Mouse (Mus musculus) megakaryocyte-erythroid progenitor cell, adult 5-6 weeks (primary cell): Measurements from ENCODE around the gene Psme1. TPM values are rescaled to one million over a fixed set of nuclear protein-coding genes. Genes with fewer than 3 reads are reported as not detected.

ENCODE experiments used
- total RNA-seq, 2 experiments: library from RNA; stranded (forward) in 1 of 2; stranded (reverse) in 1 of 2; fragments of 200-1000, 215-1000 nt in 1 of 2; fragments of >200 nt in 1 of 2; fragmentation: Nextera tagmentation in 1 of 2; gene quantifications; 2 replicates each; pipeline ENCODE4 v1.2.3; 2014 to 2017

The Psme1 gene
- total RNA-seq, 2 experiments from 2014 or later: 300 to 359 TPM

Other genes with a start within 250 kb of the Psme1 start
Only the 30 nearest of the 31 such genes appear.
- gene Dhrs4, start 99.4 kb upstream of the Psme1 start, total RNA-seq (2014; fragmentation: Nextera tagmentation): 103 and 133 TPM in 2 replicates
- 128 and 189 TPM in 2 replicates for gene Dhrs4, start 99.4 kb upstream of the Psme1 start, total RNA-seq (2017)
- gene Carmil3, start 87.5 kb upstream of the Psme1 start, total RNA-seq (2014; fragmentation: Nextera tagmentation): 0.77 and 1.3 TPM in 2 replicates
- gene Carmil3, start 87.5 kb upstream of the Psme1 start, total RNA-seq (2017): 0.42 and 0.70 TPM in 2 replicates
- gene Cpne6, start 67.7 kb upstream of the Psme1 start, total RNA-seq (2014; fragmentation: Nextera tagmentation): not detected in 2 replicates
- gene Cpne6, start 67.7 kb upstream of the Psme1 start, total RNA-seq (2017): not detected in 2 replicates
- not detected in 2 replicates for gene Nrl, start 53.1 kb upstream of the Psme1 start, total RNA-seq (2014; fragmentation: Nextera tagmentation)
- gene Nrl, start 53.1 kb upstream of the Psme1 start, total RNA-seq (2017): not detected in 2 replicates
- 66.0 and 88.0 TPM in 2 replicates for gene Pck2, start 37.9 kb upstream of the Psme1 start, total RNA-seq (2014; fragmentation: Nextera tagmentation)
- gene Pck2, start 37.9 kb upstream of the Psme1 start, total RNA-seq (2017): 48.7 and 55.6 TPM in 2 replicates
- 41.6 and 45.9 TPM in 2 replicates for gene Dcaf11, start 18.1 kb upstream of the Psme1 start, total RNA-seq (2014; fragmentation: Nextera tagmentation)
- 48.3 and 115 TPM in 2 replicates for gene Dcaf11, start 18.1 kb upstream of the Psme1 start, total RNA-seq (2017)
- gene A730061H03Rik, start 17.7 kb upstream of the Psme1 start, total RNA-seq (2014; fragmentation: Nextera tagmentation): 2.7 TPM in 1 of 2 replicates, not detected in the other
- 14.8 TPM in 1 of 2 replicates, not detected in the other for gene A730061H03Rik, start 17.7 kb upstream of the Psme1 start, total RNA-seq (2017)
- not detected in 2 replicates for gene Fitm1, start 2.5 kb upstream of the Psme1 start, total RNA-seq (2014; fragmentation: Nextera tagmentation)
- gene Fitm1, start 2.5 kb upstream of the Psme1 start, total RNA-seq (2017): not detected in 2 replicates
- 37.3 and 44.8 TPM in 2 replicates for gene Emc9, start 7.2 kb downstream of the Psme1 start, total RNA-seq (2014; fragmentation: Nextera tagmentation)
- gene Emc9, start 7.2 kb downstream of the Psme1 start, total RNA-seq (2017): 22.7 and 26.7 TPM in 2 replicates
- 190 and 268 TPM in 2 replicates for gene Psme2, start 13.0 kb downstream of the Psme1 start, total RNA-seq (2014; fragmentation: Nextera tagmentation)
- 208 and 351 TPM in 2 replicates for gene Psme2, start 13.0 kb downstream of the Psme1 start, total RNA-seq (2017)
- gene Rnf31, start 13.6 kb downstream of the Psme1 start, total RNA-seq (2014; fragmentation: Nextera tagmentation): 35.8 and 47.0 TPM in 2 replicates
- gene Rnf31, start 13.6 kb downstream of the Psme1 start, total RNA-seq (2017): 23.8 and 46.4 TPM in 2 replicates
- gene Irf9, start 25.4 kb downstream of the Psme1 start, total RNA-seq (2014; fragmentation: Nextera tagmentation): 57.9 and 65.2 TPM in 2 replicates
- gene Irf9, start 25.4 kb downstream of the Psme1 start, total RNA-seq (2017): 41.6 and 41.7 TPM in 2 replicates
- gene Rec8, start 39.9 kb downstream of the Psme1 start, total RNA-seq (2014; fragmentation: Nextera tagmentation): 28.2 and 53.3 TPM in 2 replicates
- 16.0 and 27.6 TPM in 2 replicates for gene Rec8, start 39.9 kb downstream of the Psme1 start, total RNA-seq (2017)
- gene Ipo4, start 57.8 kb downstream of the Psme1 start, total RNA-seq (2014; fragmentation: Nextera tagmentation): 79.0 and 101 TPM in 2 replicates
- 21.2 and 26.9 TPM in 2 replicates for gene Ipo4, start 57.8 kb downstream of the Psme1 start, total RNA-seq (2017)
- 4.9 and 11.6 TPM in 2 replicates for gene Gm49378, start 59.8 kb downstream of the Psme1 start, total RNA-seq (2014; fragmentation: Nextera tagmentation)
- gene Gm49378, start 59.8 kb downstream of the Psme1 start, total RNA-seq (2017): 3.5 and 3.7 TPM in 2 replicates
- gene Tm9sf1, start 65.7 kb downstream of the Psme1 start, total RNA-seq (2014; fragmentation: Nextera tagmentation): 43.8 and 52.6 TPM in 2 replicates
- gene Tm9sf1, start 65.7 kb downstream of the Psme1 start, total RNA-seq (2017): 61.9 and 77.4 TPM in 2 replicates
- gene Tssk4, start 72.1 kb downstream of the Psme1 start, total RNA-seq (2014; fragmentation: Nextera tagmentation): 0.87 and 0.99 TPM in 2 replicates
- gene Tssk4, start 72.1 kb downstream of the Psme1 start, total RNA-seq (2017): 0.69 TPM in 1 of 2 replicates, not detected in the other
- gene Mdp1, start 82.4 kb downstream of the Psme1 start, total RNA-seq (2014; fragmentation: Nextera tagmentation): 39.9 and 57.6 TPM in 2 replicates
- 33.5 and 34.1 TPM in 2 replicates for gene Mdp1, start 82.4 kb downstream of the Psme1 start, total RNA-seq (2017)
- gene Gmpr2, start 93.8 kb downstream of the Psme1 start, total RNA-seq (2014; fragmentation: Nextera tagmentation): 20.2 and 31.1 TPM in 2 replicates
- gene Gmpr2, start 93.8 kb downstream of the Psme1 start, total RNA-seq (2017): 22.6 and 24.8 TPM in 2 replicates
- 398 and 455 TPM in 2 replicates for gene Nedd8, start 94.0 kb downstream of the Psme1 start, total RNA-seq (2014; fragmentation: Nextera tagmentation)
- 365 and 374 TPM in 2 replicates for gene Nedd8, start 94.0 kb downstream of the Psme1 start, total RNA-seq (2017)
- gene Tinf2, start 103.7 kb downstream of the Psme1 start, total RNA-seq (2014; fragmentation: Nextera tagmentation): 22.2 and 59.3 TPM in 2 replicates
- 22.8 and 24.0 TPM in 2 replicates for gene Tinf2, start 103.7 kb downstream of the Psme1 start, total RNA-seq (2017)
- gene Tgm1, start 135.8 kb downstream of the Psme1 start, total RNA-seq (2014; fragmentation: Nextera tagmentation): not detected in 2 replicates
- gene Tgm1, start 135.8 kb downstream of the Psme1 start, total RNA-seq (2017): 0.15 TPM in 1 of 2 replicates, not detected in the other
- gene Rabggta, start 144.1 kb downstream of the Psme1 start, total RNA-seq (2014; fragmentation: Nextera tagmentation): 14.4 and 20.2 TPM in 2 replicates
- 7.7 and 12.6 TPM in 2 replicates for gene Rabggta, start 144.1 kb downstream of the Psme1 start, total RNA-seq (2017)
- 21.5 and 31.0 TPM in 2 replicates for gene Dhrs1, start 167.6 kb downstream of the Psme1 start, total RNA-seq (2014; fragmentation: Nextera tagmentation)
- 10.0 and 10.3 TPM in 2 replicates for gene Dhrs1, start 167.6 kb downstream of the Psme1 start, total RNA-seq (2017)
- 35.8 and 52.0 TPM in 2 replicates for gene Nop9, start 167.6 kb downstream of the Psme1 start, total RNA-seq (2014; fragmentation: Nextera tagmentation)
- 24.8 and 27.5 TPM in 2 replicates for gene Nop9, start 167.6 kb downstream of the Psme1 start, total RNA-seq (2017)
- not detected in 2 replicates for gene Cideb, start 180.3 kb downstream of the Psme1 start, total RNA-seq (2014; fragmentation: Nextera tagmentation)
- not detected in 2 replicates for gene Cideb, start 180.3 kb downstream of the Psme1 start, total RNA-seq (2017)
- not detected in 2 replicates for gene Ltb4r2, start 183.3 kb downstream of the Psme1 start, total RNA-seq (2014; fragmentation: Nextera tagmentation)
- gene Ltb4r2, start 183.3 kb downstream of the Psme1 start, total RNA-seq (2017): 0.38 and 1.7 TPM in 2 replicates
- gene Ltb4r1, start 187.8 kb downstream of the Psme1 start, total RNA-seq (2014; fragmentation: Nextera tagmentation): 0.50 and 3.5 TPM in 2 replicates
- 0.76 and 3.1 TPM in 2 replicates for gene Ltb4r1, start 187.8 kb downstream of the Psme1 start, total RNA-seq (2017)
- not detected in 2 replicates for gene Adcy4, start 206.0 kb downstream of the Psme1 start, total RNA-seq (2014; fragmentation: Nextera tagmentation)
- not detected in 2 replicates for gene Adcy4, start 206.0 kb downstream of the Psme1 start, total RNA-seq (2017)
- gene Ripk3, start 210.7 kb downstream of the Psme1 start, total RNA-seq (2014; fragmentation: Nextera tagmentation): 55.7 and 87.0 TPM in 2 replicates
- 8.9 and 23.1 TPM in 2 replicates for gene Ripk3, start 210.7 kb downstream of the Psme1 start, total RNA-seq (2017)